Mouse (Mus musculus) ES-E14 (cell line): ENCODE measurements around the gene Mpg. TPM values are rescaled to one million over a fixed set of nuclear protein-coding genes. Genes with fewer than 3 reads are reported as not detected.

Experiments
- DNase-seq: peaks from one replicate; pipeline ENCODE4 v3.0.0-alpha.2; 2013; ENCODE audit warnings: low read depth, low spot score
- H3K27ac ChIP-seq: 2 replicates; pipeline ENCODE4 v1.5.1; 2012; ENCODE audit warnings: low read depth, mild to moderate bottlenecking, low read length, moderate library complexity, mixed read lengths; ENCODE audit not compliant: poor library complexity, insufficient read depth, severe bottlenecking
- H3K36me3 ChIP-seq: 2 replicates; pipeline ENCODE4 v1.6.1; 2012; ENCODE audit warnings: mild to moderate bottlenecking, low read length, moderate library complexity, mixed read lengths; ENCODE audit not compliant: control insufficient read depth, poor library complexity, insufficient read depth, severe bottlenecking
- H3K4me1 ChIP-seq, 2 experiments: fragments of 150-350 bp in 1 of 2; sonication (generic) in 1 of 2; 2 replicates each; pipeline ENCODE4 v1.6.1; 2012; ENCODE audit warnings: low read length in 2 of 2, mild to moderate bottlenecking in 1 of 2, mixed read lengths in 1 of 2; ENCODE audit not compliant: control insufficient read depth in 2 of 2, insufficient read depth in 2 of 2, poor library complexity in 1 of 2
- H3K4me3 ChIP-seq, 2 experiments: fragments of 150-350 bp in 1 of 2; sonication (generic) in 1 of 2; 2 replicates each; pipeline ENCODE4 v1.5.1; 2012; ENCODE audit warnings: low read length in 2 of 2, low read depth in 1 of 2, mild to moderate bottlenecking in 1 of 2, mixed read lengths in 1 of 2; ENCODE audit not compliant: insufficient read depth in 1 of 2, poor library complexity in 1 of 2, severe bottlenecking in 1 of 2
- H3K9ac ChIP-seq: 2 replicates; pipeline ENCODE4 v1.6.1; 2012; ENCODE audit warnings: low read depth, mild to moderate bottlenecking, low read length, mixed read lengths; ENCODE audit not compliant: poor library complexity, insufficient read depth, severe bottlenecking
- H3K9me3 ChIP-seq: fragments of 150-350 bp; sonication (generic); 2 replicates; pipeline ENCODE4 v1.6.1; 2012; ENCODE audit warnings: low read depth, mild to moderate bottlenecking, low read length; ENCODE audit not compliant: control insufficient read depth, insufficient read depth
- CHD2 ChIP-seq: IDR thresholded peaks from 2 replicates; pipeline ENCODE4 v1.6.1; 2014; ENCODE audit warnings: mild to moderate bottlenecking, low read depth, low read length, inconsistent platforms
- HCFC1 ChIP-seq: IDR thresholded peaks from 2 replicates; pipeline ENCODE4 v1.6.1; 2012; ENCODE audit warnings: low read length, inconsistent platforms, borderline replicate concordance; ENCODE audit not compliant: insufficient read depth
- MAFK ChIP-seq: IDR thresholded peaks from 2 replicates; pipeline ENCODE4 v1.6.1; 2014; ENCODE audit warnings: mild to moderate bottlenecking, low read depth, low read length, inconsistent platforms; ENCODE audit not compliant: insufficient read depth
- ZC3H11A ChIP-seq: IDR thresholded peaks from 2 replicates; pipeline ENCODE4 v1.6.1; 2012; ENCODE audit warnings: low read depth, mild to moderate bottlenecking, inconsistent platforms, low read length, borderline replicate concordance
- ZNF384 ChIP-seq: IDR thresholded peaks from 2 replicates; pipeline ENCODE4 v1.6.1; 2012; ENCODE audit warnings: low read depth, low read length, inconsistent platforms
- in situ Hi-C, 2 experiments: fragments of 600-800 bp; cut with MboI; formaldehyde crosslinking; loops; one replicate each; pipeline ENCODE4 v1.15.1; 2025; ENCODE audit warnings: low sequenced_read_pairs in 2 of 2, inconsistent platforms in 1 of 2; ENCODE audit not compliant: unreplicated experiment in 2 of 2
- total RNA-seq: library from RNA; depleted of rRNA; stranded (reverse); fragments of 300-350 nt; gene quantifications from 2 replicates; pipeline ENCODE4 v1.2.3, GENCODE M21; 2012

The Mpg gene
- total RNA-seq, 1 experiment = 30.6 TPM

DNA sequence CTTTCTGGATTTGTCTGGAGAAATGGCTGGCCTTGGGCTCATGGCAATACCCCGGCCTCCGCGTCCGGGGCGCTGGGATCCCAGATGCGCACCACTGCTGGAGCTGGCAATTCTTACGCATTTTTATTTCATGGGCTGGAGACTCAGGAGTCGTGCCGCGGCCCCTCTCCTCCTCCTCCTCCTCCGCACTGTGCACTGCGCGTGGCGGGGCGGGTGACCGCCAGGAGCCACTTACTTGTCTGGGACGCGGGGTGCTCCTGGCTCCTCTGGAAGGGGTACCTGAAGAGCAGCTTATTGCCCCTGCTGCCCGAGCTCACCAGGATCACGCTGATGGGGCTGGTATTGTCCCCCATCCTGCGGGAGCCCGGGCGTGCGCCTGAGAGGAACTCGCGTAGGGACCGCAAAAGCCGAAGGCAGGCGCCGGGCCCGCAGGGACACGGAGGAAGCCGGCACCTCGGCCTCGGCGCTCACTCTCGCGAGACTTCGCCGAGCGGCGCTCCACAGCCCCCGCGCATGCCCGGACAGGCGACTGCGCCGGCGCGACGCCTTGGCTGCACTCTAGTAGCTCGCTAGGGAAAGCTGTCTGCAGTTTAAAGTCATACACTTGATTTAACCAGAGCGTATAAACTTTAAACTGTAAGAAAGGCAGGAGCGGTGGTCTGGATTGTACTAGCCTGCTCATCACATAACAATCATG lies 41.0 kb downstream of the Mpg start, which contains the start of gene Nprl3:
Gene Nprl3, minus strand, starts transcription at position 520 of the 697 bp plus-strand sequence.
- H3K36me3 ChIP-seq = no peaks in the 10 kb centered on the region; the same call in 1 of the 2 replicates
- peak within 1 kb of the TSS; percentile 50; the same call in 1 of the 2 replicates for H3K27ac ChIP-seq
- H3K9ac ChIP-seq = peak within 1 kb of the TSS; percentile 99
- H3K4me1 ChIP-seq = peaks cover 0 to 3% of the 10 kb centered on the region in 2 experiments; a peak in 1 of 4 replicates
- no peak; the same call in 1 of the 2 replicates for TF ChIP-seq HCFC1
- TF ChIP-seq CHD2 = peak; percentile 98
- no peak for TF ChIP-seq MAFK
- TF ChIP-seq ZC3H11A = no peak; the same call in 1 of the 2 replicates
- no peak for TF ChIP-seq ZNF384
- in situ Hi-C loops = no loop called here
- H3K9me3 ChIP-seq = no peaks in the 10 kb centered on the region
- peak within 1 kb of the TSS; percentile 82 to 94 for H3K4me3 ChIP-seq
- peak; percentile 78 for DNase-seq

- no peaks in the 10 kb centered on the region for H3K36me3 ChIP-seq
- TF ChIP-seq MAFK (no peak), ZNF384 (no peak), CHD2 (no peak), ZC3H11A (no peak), HCFC1 (no peak)
- in situ Hi-C loops = no loop called here
- H3K27ac ChIP-seq = no peak overlapping the region
- H3K9ac ChIP-seq = peak overlapping the region; percentile 32; the same call in 1 of the 2 replicates
- no peak for DNase-seq
- H3K4me1 ChIP-seq = no peaks in the 10 kb centered on the region
- peak overlapping the region; percentile 82 to 94 for H3K4me3 ChIP-seq
- no peaks in the 10 kb centered on the region for H3K9me3 ChIP-seq
Observed at GRCm38 (mm10) chr11:32267964-32268363, 41.7 kb downstream of the Mpg start.

DNA sequence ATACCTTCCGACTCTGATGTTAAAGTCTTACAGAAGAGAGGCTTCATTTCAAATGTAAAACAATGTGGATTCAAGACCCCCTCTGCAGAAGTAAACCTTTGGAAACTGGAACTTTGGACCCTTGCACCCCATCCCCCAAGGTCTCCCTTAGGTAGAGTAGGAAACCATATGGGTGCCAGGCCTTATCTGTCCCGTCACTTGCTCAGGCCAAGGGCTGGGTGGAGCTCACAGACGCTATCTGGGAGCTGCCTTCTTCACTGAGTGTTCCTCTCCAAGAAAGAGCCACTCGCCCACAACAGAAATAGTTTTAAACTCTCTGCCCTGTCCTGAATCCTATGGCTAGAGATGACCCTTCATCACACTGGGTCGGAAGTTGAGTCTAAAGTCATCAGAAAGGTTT lies 42.6 kb downstream of the Mpg start:
- Histone ChIP-seq H3K9me3 (no peaks in the 10 kb centered on the region), H3K27ac (no peak overlapping the region), H3K9ac (no peak overlapping the region), H3K36me3 (no peaks in the 10 kb centered on the region), H3K4me1 (no peaks in the 10 kb centered on the region), H3K4me3 (no peak overlapping the region)
- TF ChIP-seq MAFK = no peak
- no peak for TF ChIP-seq CHD2
- no peak for TF ChIP-seq HCFC1
- TF ChIP-seq ZC3H11A = no peak
- TF ChIP-seq ZNF384 = no peak
- no peak for DNase-seq
- in situ Hi-C loops = no loop called here

GRCm38 (mm10) chr11:32271178-32271577 lies 44.9 kb downstream of the Mpg start:
- Histone ChIP-seq H3K9ac (no peak overlapping the region), H3K36me3 (no peaks in the 10 kb centered on the region), H3K27ac (no peak overlapping the region), H3K4me3 (no peak overlapping the region), H3K9me3 (no peaks in the 10 kb centered on the region), H3K4me1 (no peaks in the 10 kb centered on the region)
- TF ChIP-seq CHD2 (no peak), ZC3H11A (no peak), ZNF384 (no peak), HCFC1 (no peak), MAFK (no peak)
- in situ Hi-C loops = no loop called here
- DNase-seq = no peak
